Mouse (Mus musculus) kidney, embryonic 15.5 days (tissue): ENCODE results near the gene Arfgap3. TPM values are rescaled to one million over a fixed set of nuclear protein-coding genes. Genes with fewer than 3 reads are reported as not detected.
A peak's percentile ranks its signal among the peaks of the same experiment; 100 is the strongest.

Source experiments
- ATAC-seq: fragments of 200-750 bp; cut with Nextera tagmentation; replicated peaks from 2 replicates; pipeline ENCODE4 v1.8.0; 2017; ENCODE audit warnings: moderate TSS enrichment; ENCODE audit not compliant: low FRiP score
- H3K27ac ChIP-seq: fragments of 300-500 bp; sonication (generic); 2 replicates; pipeline ENCODE4 v1.5.1; 2015; ENCODE audit warnings: mild to moderate bottlenecking, inconsistent platforms
- H3K27me3 ChIP-seq: fragments of 300-500 bp; sonication (generic); 2 replicates; pipeline ENCODE4 v1.6.1; 2015; ENCODE audit warnings: inconsistent platforms
- H3K36me3 ChIP-seq: fragments of 300-500 bp; sonication (generic); 2 replicates; pipeline ENCODE4 v1.6.1; 2015; ENCODE audit warnings: inconsistent platforms
- H3K4me1 ChIP-seq: fragments of 300-500 bp; sonication (generic); 2 replicates; pipeline ENCODE4 v1.6.1; 2015; ENCODE audit warnings: inconsistent platforms
- H3K4me2 ChIP-seq: fragments of 300-500 bp; sonication (generic); 2 replicates; pipeline ENCODE4 v1.6.1; 2015; ENCODE audit warnings: moderate library complexity, mild to moderate bottlenecking, inconsistent platforms
- H3K4me3 ChIP-seq: fragments of 300-500 bp; sonication (generic); replicated peaks from 2 replicates; pipeline ENCODE4 v1.5.1; 2015; ENCODE audit warnings: mild to moderate bottlenecking, inconsistent platforms
- H3K9ac ChIP-seq: fragments of 300-500 bp; sonication (generic); 2 replicates; pipeline ENCODE4 v1.6.1; 2015; ENCODE audit warnings: mild to moderate bottlenecking, inconsistent platforms
- H3K9me3 ChIP-seq: fragments of 300-500 bp; sonication (generic); replicated peaks from 2 replicates; pipeline ENCODE4 v1.6.1; 2016; ENCODE audit warnings: inconsistent platforms
- WGBS: fragments of 180-500 bp; shearing (Covaris S2); methylation state at CpG from one replicate; pipeline ENCODE4 v1.1.7; 2015; ENCODE audit warnings: mixed read lengths; 5-methylcytosine and 5-hydroxymethylcytosine counted together
- polyA plus RNA-seq: library from polyadenylated mRNA; unstranded; fragments of >200 nt; fragmentation: Nextera tagmentation; extraction: Ambion mirVana; gene quantifications from 2 replicates; pipeline ENCODE4 v1.2.1, GENCODE M21; 2015

Arfgap3 gene
- polyA plus RNA-seq, 1 experiment from 2014 or later, result 35.7 TPM

- H3K27ac ChIP-seq, result no peak overlapping the region
- no peaks in the 10 kb centered on the region for H3K36me3 ChIP-seq
- H3K9me3 ChIP-seq, result no peaks in the 10 kb centered on the region
- 0 out of 2 replicates have a peak, but pooled peaks cover 1% of the 10 kb centered on the region for H3K27me3 ChIP-seq
- H3K9ac ChIP-seq, result no peak overlapping the region
- no peak overlapping the region for H3K4me3 ChIP-seq
- ATAC-seq, result no peak
- no peak overlapping the region for H3K4me2 ChIP-seq
- H3K4me1 ChIP-seq, result peaks cover 5% of the 10 kb centered on the region; the same call in 1 of the 2 replicates
- WGBS, result 71% methylated on average over 13 of the region's 13 CpGs
Measured at GRCm38 (mm10) chr15:83257906-83258305, 92.1 kb downstream of the Arfgap3 start.

GRCm38 (mm10) chr15:83256491-83256890 is 93.6 kb downstream of the Arfgap3 start:
- Histone ChIP-seq H3K36me3 (no peaks in the 10 kb centered on the region), H3K4me3 (no peak overlapping the region), H3K27me3 (peaks cover 15% of the 10 kb centered on the region), H3K9me3 (no peaks in the 10 kb centered on the region), H3K4me1 (peaks cover 9% of the 10 kb centered on the region), H3K27ac (peak overlapping the region; percentile 70), H3K9ac (no peak overlapping the region), H3K4me2 (no peak overlapping the region)
- ATAC-seq, result no peak
- 79% methylated on average over 4 of the region's 4 CpGs for WGBS

GRCm38 (mm10) chr15:83255944-83256343 is 94.1 kb downstream of the Arfgap3 start:
- peaks cover 21% of the 10 kb centered on the region for H3K27me3 ChIP-seq
- peak overlapping the region; percentile 70 for H3K27ac ChIP-seq
- WGBS, result 66% methylated on average over 7 of the region's 7 CpGs
- no peaks in the 10 kb centered on the region for H3K9me3 ChIP-seq
- H3K4me3 ChIP-seq, result no peak overlapping the region
- peaks cover 14% of the 10 kb centered on the region for H3K4me1 ChIP-seq
- peak; percentile 37 for ATAC-seq
- no peaks in the 10 kb centered on the region for H3K36me3 ChIP-seq
- no peak overlapping the region for H3K4me2 ChIP-seq
- H3K9ac ChIP-seq, result no peak overlapping the region

- peaks cover 27% of the 10 kb centered on the region for H3K27me3 ChIP-seq
- no peak overlapping the region for H3K4me3 ChIP-seq
- WGBS, result 91% methylated on average over 4 of the region's 4 CpGs
- no peaks in the 10 kb centered on the region for H3K9me3 ChIP-seq
- H3K36me3 ChIP-seq, result no peaks in the 10 kb centered on the region
- no peak overlapping the region for H3K9ac ChIP-seq
- peak overlapping the region; percentile 70 for H3K27ac ChIP-seq
- H3K4me1 ChIP-seq, result peaks cover 20% of the 10 kb centered on the region
- no peak overlapping the region for H3K4me2 ChIP-seq
- no peak for ATAC-seq
Measured at GRCm38 (mm10) chr15:83255191-83255782, 94.8 kb downstream of the Arfgap3 start.

- Histone ChIP-seq H3K36me3 (no peaks in the 10 kb centered on the region), H3K4me2 (no peak overlapping the region), H3K27ac (peak overlapping the region; percentile 60), H3K9me3 (no peaks in the 10 kb centered on the region), H3K4me1 (peaks cover 20% of the 10 kb centered on the region), H3K9ac (no peak overlapping the region), H3K4me3 (no peak overlapping the region), H3K27me3 (peaks cover 32% of the 10 kb centered on the region)
- ATAC-seq, result no peak
- WGBS, result 65% methylated on average over 10 of the region's 10 CpGs
Measured at GRCm38 (mm10) chr15:83254372-83255070, 95.5 kb downstream of the Arfgap3 start.

GRCm38 (mm10) chr15:83252060-83252459 is 98.0 kb downstream of the Arfgap3 start:
- WGBS, result 66% methylated on average over 14 of the region's 14 CpGs
- no peaks in the 10 kb centered on the region for H3K36me3 ChIP-seq
- H3K4me3 ChIP-seq, result peak overlapping the region; percentile 61
- H3K9me3 ChIP-seq, result no peaks in the 10 kb centered on the region
- peaks cover 19% of the 10 kb centered on the region for H3K4me1 ChIP-seq
- H3K27ac ChIP-seq, result peak overlapping the region; percentile 52; the same call in 1 of the 2 replicates
- ATAC-seq, result no peak
- peak overlapping the region; percentile 92 for H3K4me2 ChIP-seq
- peaks cover 35% of the 10 kb centered on the region for H3K27me3 ChIP-seq
- no peak overlapping the region for H3K9ac ChIP-seq

- WGBS, result under 1% methylated on average over 66 of the region's 66 CpGs
- Histone ChIP-seq H3K4me3 (peak within 1 kb of the TSS; percentile 61), H3K27ac (peak within 1 kb of the TSS; percentile 61), H3K36me3 (no peaks in the 10 kb centered on the region), H3K4me2 (peak within 1 kb of the TSS; percentile 92), H3K27me3 (peaks cover 35% of the 10 kb centered on the region), H3K4me1 (peaks cover 21% of the 10 kb centered on the region), H3K9me3 (no peaks in the 10 kb centered on the region), H3K9ac (peak within 1 kb of the TSS; percentile 65)
- ATAC-seq, result peak; percentile 63
Measured at GRCm38 (mm10) chr15:83251176-83252004, 98.7 kb downstream of the Arfgap3 start, which contains the start of gene A4galt. Gene A4galt, minus strand, starts transcription at chr15:83251774.

GRCm38 (mm10) chr15:83250651-83251175 is 99.3 kb downstream of the Arfgap3 start:
- 2% methylated on average over 20 of the region's 20 CpGs for WGBS
- Histone ChIP-seq H3K27ac (0 out of 2 replicates have a peak overlapping the region, but pooled peaks have one; percentile 61), H3K4me1 (peaks cover 21% of the 10 kb centered on the region), H3K36me3 (no peaks in the 10 kb centered on the region), H3K27me3 (peaks cover 35% of the 10 kb centered on the region), H3K9me3 (no peaks in the 10 kb centered on the region), H3K4me3 (peak overlapping the region; percentile 61), H3K9ac (peak overlapping the region; percentile 65), H3K4me2 (peak overlapping the region; percentile 92)
- ATAC-seq, result no peak

Other genes starting within 250 kb of the Arfgap3 start
- 61.4 and 74.3 TPM in 2 replicates for gene Rrp7a, start 227.4 kb downstream of the Arfgap3 start, polyA plus RNA-seq
- gene Poldip3, start 200.9 kb downstream of the Arfgap3 start, polyA plus RNA-seq, result 144 and 148 TPM in 2 replicates
- 150 and 166 TPM in 2 replicates for gene Cyb5r3, start 177.7 kb downstream of the Arfgap3 start, polyA plus RNA-seq
- 19.1 and 20.8 TPM in 2 replicates for gene A4galt, start 98.5 kb downstream of the Arfgap3 start, polyA plus RNA-seq
- gene Pacsin2, start 114.4 kb upstream of the Arfgap3 start, polyA plus RNA-seq, result 74.6 and 76.4 TPM in 2 replicates
- 25.3 and 28.7 TPM in 2 replicates for gene Ttll1, start 160.6 kb upstream of the Arfgap3 start, polyA plus RNA-seq
- 10.6 and 11.0 TPM in 2 replicates for gene Bik, start 176.6 kb upstream of the Arfgap3 start, polyA plus RNA-seq
- 69.2 and 77.2 TPM in 2 replicates for gene Tspo, start 213.3 kb upstream of the Arfgap3 start, polyA plus RNA-seq
- gene Mcat, start 213.5 kb upstream of the Arfgap3 start, polyA plus RNA-seq, result 35.1 and 36.6 TPM in 2 replicates
- 35.2 and 38.6 TPM in 2 replicates for gene Ttll12, start 244.9 kb upstream of the Arfgap3 start, polyA plus RNA-seq